Mouse (Mus musculus): Measurements from ENCODE around the gene B3galt6.
A peak's percentile ranks its signal among the peaks of the same experiment; 100 is the strongest.

Gene B3galt6

DNA sequence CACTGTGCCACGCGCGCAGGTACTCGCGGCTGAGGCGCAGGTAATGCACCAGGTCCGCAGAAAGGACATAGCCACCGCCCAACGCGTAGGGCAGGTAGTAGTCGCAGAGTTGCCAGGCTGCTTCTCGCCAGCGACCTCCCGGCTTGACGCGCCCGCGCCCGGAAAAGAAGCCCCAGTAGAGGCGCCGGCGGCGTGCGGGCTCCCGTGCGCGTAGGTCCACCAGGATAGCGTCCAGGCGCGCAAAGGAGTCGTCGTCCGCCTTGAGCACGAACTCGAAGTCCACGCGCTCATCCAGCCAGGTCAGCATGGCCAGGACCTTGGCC is 580 bp downstream of the B3galt6 start:
- no peak for DNase-seq (ENCODE audit: extremely low read depth, low read depth, low spot score)

DNA sequence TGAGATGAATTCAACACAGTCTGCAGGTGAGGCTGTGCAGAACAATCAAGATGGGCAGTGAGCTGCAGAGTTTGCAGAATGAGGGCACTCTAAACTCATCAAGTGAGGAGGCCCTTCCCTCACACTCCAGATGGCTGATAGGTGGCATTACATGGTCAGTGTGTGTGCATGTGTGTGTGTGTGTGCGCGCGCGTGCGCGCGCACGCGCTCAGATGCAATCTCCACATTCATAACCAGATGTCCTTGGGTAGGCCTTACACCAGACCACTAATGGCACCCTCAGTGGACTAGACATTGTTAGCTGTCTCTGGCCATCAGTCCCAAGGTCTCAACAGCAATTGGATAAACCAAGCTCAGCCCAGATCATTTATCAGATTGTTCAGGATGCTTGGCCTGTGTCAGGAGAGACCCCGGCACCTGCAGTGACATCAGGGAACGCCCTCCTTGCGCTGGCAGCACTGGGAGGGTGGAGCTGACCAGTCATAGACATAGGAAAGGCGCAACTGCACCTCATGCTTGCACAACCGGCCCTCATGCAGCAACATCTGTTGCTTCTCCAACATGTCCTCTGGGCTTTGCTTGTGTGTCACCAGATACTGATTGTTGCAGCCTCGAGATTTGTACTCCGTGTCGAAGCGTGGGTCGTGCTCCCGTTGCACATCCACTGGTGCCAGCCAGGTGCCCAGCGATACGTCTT is 1.1 kb downstream of the B3galt6 start:
- DNase-seq (ENCODE audit: extremely low read depth, low read depth, low spot score) = no peak

DNA sequence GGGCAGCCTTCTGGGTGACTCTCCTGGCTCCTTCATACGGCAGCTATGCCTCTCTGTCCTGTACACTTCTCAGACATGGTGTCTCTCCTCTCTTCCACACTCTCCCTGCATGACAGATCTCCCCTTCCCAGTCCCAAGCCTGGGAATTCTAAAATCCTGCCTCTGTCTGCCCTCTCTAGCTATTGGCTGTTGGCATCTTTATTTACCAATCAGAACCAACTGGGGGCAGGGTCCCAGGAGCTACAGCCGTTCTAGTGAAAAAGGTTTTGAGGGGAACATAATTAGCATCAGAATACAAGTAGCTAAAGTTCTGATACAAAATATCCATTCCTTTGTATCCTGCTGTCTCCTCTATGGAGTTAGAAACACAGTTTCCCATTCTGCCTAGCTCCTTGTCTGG is 8.7 kb downstream of the B3galt6 start:
- DNase-seq (ENCODE audit: extremely low read depth, low read depth, low spot score) = no peak

DNA sequence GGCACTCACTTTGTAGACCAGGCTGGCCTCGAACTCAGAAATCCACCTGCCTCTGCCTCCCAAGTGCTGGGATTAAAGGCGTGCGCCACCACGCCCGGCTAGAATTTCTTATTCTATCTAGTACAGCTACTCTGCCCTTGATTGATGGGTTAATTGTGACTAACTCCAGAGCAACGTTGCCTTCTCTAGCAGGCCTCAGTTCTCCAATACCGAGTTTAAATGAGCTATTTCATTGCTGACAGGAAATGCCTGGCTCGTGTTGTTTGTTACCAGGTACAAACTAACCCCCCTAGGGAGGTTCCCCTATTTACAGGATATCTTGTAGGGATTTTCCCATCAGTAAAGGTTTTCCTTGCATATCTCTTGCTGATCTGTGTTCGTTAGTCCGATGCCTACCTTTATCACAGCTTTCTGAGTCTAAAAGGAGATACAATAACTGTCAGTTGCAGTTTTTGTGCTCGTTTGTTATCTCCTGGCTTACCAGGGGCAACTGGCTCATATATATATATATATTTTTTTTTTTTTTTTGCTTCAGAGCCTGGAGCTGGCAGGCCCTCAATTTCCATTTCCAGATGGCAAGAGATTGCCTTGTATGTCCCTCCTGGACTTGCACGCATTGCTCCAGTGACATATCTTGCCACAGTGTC is 10.9 kb downstream of the B3galt6 start:
- DNase-seq (ENCODE audit: extremely low read depth, low read depth, low spot score) = no peak

DNA sequence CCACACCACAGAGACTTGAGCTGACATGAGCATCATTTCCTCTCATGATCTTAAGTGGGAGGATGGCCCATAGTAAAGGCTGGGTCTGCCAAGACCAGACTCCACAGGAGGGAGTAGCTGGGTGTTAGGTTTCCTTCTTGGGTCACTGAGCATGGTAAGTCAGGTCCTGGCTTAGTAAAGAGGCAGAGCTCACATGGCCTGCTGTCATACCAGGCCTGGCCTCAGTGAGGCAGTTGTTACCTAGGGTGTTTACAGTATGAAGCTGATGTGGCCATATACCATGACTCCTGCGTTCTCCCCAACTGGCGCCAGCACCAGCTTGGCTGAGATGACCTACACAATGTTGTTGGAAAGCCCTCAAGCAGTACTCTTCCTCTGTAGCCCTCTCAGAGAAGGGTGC is 19.2 kb downstream of the B3galt6 start:
- DNase-seq (ENCODE audit: extremely low read depth, low read depth, low spot score) = no peak

DNA sequence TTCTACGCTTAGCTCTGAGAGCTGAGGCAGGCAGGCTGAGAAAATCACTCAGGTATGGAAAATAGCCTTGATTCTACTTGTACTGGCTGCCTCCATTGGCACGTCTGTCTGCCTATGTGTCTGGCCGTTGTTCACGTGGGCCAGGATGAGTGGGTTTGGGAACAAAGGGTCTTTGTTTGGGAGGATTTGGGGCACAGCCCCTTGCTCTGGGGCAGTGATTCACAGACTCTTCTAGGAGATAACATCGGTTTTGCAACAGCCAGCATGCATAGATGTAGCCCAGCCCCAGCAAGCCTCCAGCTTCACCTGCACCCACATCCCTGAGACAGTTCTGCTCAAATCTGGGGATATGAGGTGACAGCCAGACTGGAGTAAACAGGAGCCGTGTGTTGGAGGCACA is 19.8 kb downstream of the B3galt6 start:
- peak; percentile 98 for DNase-seq (ENCODE audit: extremely low read depth, low read depth, low spot score)

DNA sequence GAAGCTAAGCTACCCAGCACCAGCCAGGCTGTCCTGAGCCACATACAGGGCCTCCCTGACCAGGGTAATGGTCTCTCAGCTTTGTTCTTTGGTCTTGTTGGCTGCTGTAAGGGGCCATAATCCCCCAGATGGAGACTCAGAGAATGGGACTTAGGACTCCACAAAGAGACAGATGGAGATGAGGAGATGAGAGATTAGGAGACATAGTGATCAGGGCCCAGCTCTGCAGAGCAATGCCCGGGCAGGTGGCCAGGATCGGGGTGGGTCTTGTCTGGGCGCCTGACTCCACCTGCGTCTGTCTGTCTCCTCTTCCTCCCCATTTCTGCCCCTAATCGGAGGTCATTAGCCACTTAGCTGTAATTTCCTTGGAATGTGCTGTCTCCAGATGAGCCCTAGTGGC is 22.2 kb downstream of the B3galt6 start:
- DNase-seq (ENCODE audit: extremely low read depth, low read depth, low spot score) = no peak

DNA sequence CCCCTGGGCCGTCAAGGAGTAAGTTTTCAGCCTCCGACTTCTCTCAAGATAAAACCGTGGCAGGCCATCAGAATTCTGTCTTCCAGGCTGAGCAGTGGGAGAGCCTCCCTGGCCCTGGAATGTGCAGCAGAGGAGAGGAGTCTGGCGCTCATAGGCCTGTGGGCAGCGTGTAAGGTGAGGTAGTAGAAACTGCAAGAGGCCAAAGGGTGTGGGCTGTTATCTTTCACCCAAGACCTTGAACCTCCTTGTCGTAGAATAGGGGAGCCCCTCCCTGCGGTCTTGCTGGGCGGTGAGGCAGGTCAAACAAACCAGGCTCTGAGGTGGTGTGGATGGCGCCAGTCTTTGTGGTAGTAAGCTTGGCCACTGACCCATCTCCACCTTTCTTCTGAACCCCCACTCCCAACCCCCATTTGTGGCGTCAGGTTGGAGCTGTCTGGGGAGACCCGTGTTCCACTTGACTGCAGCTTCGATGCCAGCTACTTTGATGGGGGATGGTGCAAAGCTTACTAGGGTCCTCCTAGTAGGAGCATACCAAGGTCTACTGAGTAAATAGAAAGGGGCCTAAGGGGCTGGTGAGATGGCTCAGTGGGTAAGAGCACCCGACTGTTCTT is 23.3 kb downstream of the B3galt6 start:
- DNase-seq (ENCODE audit: extremely low read depth, low read depth, low spot score) = no peak

DNA sequence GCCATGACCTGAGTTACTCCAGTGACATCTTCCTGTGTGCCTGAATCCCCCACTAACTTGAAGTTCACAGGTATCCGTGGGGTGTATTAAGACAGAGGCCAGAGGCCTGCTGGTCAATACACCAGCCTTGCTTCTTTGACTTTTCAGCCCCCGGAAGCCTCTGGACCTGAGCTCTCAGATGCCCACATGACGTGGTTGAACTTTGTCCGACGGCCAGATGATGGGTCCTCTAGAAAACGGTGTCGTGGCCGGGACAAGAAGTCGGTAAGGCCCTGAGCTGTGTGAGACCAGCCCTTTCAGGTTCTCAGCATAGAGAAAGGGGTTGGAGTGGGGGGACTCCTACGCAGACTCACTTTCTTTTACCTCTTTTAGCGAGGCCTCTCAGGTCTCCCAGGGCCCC is 28.1 kb downstream of the B3galt6 start:
- DNase-seq (ENCODE audit: extremely low read depth, low read depth, low spot score) = no peak

DNA sequence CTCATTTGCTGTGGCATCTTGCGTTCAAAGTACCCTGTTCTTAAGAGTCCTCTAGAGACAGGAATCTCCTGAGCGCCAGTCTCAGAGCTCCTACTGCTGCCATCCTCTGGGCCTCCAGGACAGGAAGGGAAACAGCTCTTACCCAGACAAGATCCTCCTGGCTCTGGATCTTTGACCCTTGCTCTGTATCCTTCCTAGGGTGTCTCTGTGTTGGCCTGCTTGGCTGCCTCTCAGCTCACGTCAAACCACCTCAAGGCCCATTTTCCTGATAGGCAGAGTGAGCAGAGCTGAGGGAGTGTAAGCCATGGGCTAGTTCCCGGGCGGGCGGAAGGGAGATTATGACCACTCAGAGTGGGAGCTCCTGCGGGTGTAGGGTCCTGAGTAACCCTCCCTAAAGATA is 29.3 kb downstream of the B3galt6 start:
- DNase-seq (ENCODE audit: extremely low read depth, low read depth, low spot score) = no peak

DNA sequence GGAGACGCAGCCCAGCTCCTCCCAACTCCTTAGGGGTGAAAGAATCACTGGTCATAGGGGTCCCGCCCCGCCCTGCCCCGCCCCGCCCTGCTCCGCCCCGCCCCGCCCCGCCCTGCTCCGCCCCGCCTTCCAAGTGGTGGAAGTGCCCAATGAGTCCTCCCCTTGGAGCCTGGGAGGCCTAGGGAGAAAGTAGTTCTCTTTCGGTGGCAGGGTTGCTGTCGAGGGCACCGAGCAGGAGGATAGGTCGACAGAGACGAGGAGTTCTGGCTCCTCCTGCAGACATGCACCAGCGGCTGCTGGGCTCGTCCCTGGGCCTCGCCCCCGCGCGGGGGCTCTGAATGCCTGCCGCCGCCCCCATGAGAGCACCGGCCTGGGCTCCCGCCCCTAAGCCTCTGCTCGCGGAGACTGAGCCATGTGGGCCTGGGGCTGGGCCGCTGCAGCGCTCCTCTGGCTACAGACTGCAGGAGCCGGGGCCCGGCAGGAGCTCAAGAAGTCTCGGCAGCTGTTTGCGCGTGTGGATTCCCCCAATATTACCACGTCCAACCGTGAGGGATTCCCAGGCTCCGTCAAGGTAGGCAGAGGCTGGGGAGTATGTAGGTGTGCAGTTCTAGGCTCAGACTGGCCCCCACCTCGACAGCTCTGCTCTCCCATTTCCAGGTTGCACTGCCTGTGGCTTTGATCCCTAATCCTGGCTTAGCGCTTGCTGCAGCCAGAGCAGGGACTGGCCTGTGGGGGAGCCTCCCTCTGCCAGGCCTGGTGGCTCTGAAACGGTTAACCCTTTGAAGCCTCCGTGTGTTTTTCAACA is 30.1 kb downstream of the B3galt6 start, which contains the start of gene C1qtnf12:
Gene C1qtnf12 (plus strand): TSS at position 152 of the 805 bp plus-strand sequence.
- no peak for DNase-seq (ENCODE audit: extremely low read depth, low read depth, low spot score)

DNA sequence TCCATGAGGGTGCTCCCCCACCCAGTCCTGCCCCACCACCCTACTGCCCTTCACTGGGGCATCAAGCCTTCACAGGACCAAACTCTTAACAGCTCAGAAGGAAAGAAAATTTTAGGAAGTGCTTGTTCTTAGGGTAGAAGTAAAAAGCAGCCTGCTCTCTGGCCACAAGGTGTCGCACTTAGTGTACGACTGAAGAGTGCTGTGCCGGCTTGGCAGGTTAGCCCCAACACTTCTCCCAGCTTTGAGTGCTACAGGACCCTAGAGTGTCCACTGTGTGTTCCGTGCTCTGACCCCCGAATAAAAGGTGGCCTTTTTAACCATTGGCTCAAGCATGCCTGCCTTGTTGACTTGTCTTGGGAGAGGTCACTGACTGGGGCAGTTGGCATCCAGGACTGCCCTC is 33.2 kb downstream of the B3galt6 start:
- DNase-seq (ENCODE audit: extremely low read depth, low read depth, low spot score) = no peak

DNA sequence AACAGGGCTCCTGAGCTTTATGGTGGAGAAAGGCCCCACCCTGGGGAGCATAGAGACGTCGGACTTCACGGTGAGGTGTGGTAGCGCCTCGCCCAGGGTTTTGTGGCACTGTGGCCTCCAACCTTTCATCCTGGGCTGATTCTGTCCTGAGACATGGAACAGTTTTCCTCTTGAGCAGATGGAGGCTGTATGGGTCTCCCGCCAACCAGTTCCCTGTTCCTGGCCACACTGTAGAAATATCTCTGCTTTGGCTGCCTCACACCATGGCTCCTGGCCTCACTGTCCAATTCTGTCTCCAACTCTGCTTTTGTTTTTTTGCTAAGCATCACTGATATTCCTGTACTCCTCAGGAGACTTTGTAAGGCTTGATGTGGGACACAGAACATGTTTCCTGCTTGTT is 37.0 kb downstream of the B3galt6 start:
- DNase-seq (ENCODE audit: extremely low read depth, low read depth, low spot score) = no peak

DNA sequence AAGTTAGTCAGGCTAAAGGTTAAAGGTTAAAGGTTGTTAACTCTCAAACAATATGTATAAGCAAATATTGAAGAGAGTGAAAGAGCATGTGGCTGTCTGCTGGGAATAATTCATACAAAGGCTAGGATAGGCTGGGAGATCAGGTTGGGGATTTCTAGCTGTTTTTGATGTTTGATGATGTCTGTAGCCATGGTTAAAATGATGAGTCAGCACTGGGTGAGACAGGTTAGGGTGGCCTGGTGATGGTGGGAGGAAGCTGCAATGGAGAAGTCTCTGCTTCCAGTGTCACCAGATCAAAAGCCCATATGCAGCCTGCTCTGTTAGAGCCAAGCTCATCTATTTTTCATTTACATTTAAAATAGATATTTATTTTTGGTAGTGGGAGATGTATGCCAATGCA is 45.4 kb downstream of the B3galt6 start:
- DNase-seq (ENCODE audit: extremely low read depth, low read depth, low spot score) = no peak

DNA sequence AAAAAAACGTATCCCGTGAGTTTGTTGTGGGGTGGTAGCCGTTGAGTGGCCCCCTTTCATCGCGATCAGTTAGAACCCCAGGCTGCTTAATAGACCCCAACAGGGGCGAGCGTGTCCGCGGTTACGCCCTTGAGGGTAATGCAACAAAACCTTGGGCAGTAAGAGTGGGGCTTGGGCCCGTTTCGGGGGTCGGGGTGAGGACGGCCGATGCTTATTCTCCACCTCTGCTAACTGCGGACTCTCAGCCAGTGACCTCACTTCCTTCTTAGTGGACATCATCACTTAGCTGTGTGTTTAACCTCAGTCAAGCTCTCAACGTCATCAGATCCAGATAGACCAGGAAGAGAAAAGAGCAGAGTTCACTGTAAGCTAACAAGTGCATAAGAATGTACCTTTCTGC is 48.2 kb downstream of the B3galt6 start:
- DNase-seq (ENCODE audit: extremely low read depth, low read depth, low spot score) = no peak

DNA sequence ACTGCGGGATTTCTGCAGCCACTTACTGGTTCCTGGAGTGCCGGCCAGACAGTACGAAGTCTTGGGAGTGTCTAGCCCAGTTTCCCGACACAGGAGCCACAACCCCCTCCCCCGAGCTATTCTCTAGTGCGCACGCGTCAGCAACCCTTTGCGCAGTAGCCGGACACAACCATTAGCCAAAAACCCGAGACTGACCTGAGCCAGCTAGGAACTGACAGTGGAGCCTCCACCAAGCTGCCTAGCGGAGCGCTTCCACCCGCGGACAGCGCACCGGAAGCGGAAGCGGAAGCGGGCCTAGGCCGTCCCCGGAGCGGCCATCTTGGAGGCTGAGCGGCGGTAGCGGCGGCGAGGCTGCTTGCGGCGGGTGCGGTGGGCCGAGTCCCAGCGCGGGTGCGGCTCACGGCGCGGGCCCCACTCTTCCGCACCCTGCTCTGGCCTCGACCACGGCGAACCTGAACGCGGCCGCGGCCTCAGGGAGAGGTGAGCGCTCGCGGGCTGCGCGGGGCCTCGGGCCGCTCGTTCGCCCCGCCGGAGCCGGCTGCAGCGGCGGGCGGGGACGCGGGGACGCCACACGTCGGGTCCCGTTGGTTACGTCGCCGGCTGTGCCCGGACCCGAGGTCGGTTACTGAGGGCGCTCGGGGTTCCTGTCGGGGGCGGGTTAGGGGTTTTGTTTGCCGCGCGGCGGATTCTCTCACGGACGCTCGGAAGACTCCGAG is 48.8 kb downstream of the B3galt6 start, which contains the start of gene Ube2j2:
Gene Ube2j2 (plus strand): TSS at position 298 of the 716 bp plus-strand sequence.
- peak; percentile 74 for DNase-seq (ENCODE audit: extremely low read depth, low read depth, low spot score)

DNA sequence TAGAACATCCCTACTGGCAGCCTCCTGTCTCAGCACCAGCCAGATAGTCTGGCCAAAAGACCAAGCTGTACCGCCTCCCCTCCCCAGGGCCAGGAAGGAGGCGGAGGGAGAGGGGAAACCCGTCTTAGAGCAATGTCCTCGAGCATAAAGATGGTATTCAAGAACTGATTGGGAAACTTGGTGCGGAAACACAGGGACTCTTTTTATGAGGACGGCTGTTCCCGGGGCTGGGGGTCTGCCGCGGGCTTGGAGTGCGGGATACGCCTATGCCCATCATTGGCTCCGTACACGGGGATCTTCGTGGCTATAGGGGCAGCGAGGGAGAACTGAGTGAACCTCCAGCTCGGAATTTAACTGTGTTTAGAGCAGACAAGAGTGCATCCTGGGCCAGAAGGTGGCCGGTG is 49.4 kb downstream of the B3galt6 start:
- DNase-seq (ENCODE audit: extremely low read depth, low read depth, low spot score) = no peak
